Mouse (Mus musculus): ENCODE measurements around the gene Gm17190.
"Not testable (repeated sequence)": the region's sequence is repeated elsewhere in the genome, so short reads cannot be mapped to it uniquely, and the experiment has no call there.

Gene Gm17190

DNA sequence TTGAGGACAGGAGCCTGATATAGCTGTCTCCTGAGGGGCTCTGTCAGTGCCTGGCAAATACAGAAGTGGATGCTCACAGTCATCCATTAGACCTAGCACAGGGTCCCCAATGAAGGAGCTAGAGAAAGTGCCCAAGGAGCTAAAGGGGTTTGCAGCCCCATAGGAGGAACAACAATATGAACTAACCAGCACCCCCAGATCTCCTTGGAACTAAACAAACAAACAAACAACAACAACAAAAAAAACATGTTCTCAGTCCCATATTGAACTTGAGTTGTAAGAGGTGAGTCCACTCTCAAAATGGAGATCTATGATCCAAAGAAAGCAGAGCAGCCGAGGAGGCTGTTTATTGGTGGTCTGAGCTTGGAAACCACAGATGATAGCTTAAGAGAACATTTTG lies at the start of gene Gm17190:
Gene Gm17190 (plus strand): TSS at position 301 of the 400 bp plus-strand sequence.
- not testable (repeated sequence) for DNase-seq

DNA sequence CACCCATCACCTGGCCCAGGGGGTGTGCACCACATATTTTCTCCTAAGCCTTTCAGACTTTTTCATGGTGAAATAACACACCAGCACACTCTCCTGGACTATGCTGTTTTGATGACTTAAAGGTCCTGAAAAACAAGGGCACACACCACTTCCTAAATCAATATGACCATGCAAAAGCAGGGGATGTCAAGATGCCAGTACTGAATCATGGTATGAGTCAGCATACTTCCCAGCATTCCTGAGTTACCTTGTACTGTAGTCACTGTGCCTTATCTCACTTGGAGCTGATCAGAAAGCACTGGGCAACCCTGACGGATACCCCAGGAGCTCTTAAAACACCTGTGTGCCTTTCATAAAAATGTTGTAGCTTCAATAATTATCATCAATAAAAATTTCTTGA lies 42.3 kb upstream of the Gm17190 start:
- no peak for DNase-seq

DNA sequence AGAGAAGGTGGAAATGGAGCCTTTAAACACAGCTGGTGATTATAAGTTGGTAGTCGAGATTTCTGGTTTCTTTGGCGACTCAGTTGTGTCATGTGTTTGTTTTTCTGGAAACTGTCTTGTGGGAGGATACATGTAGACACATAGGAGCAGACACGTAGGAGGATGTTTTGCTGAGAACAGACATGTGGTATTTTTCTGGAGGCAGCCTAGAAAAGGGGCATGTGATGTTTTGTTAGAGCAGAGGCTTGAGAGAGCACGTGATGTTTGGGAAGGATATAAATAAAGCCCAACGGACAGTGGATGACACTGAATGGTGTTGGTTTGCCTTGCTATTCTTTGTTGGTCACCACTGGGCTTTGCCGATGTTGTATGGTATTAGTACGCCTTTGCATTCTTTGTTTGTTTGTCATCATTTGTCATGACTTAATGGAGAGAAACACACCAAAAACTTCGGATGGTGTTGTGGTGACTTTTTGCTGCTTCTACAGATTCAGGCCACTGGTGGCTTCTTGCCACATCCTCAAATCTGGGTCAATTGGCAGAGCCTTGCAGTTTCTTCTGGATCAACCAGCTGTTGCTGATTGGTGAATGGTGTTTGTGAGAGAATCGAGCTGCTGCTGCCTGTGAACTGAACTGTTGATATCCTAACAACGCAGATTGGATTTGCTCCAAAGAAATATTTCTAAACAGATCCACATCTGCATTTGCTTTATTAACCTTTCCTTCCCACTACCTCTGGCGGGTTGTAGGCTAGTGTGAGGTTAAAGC lies 41.4 kb upstream of the Gm17190 start:
- DNase-seq, result peak; percentile 51

DNA sequence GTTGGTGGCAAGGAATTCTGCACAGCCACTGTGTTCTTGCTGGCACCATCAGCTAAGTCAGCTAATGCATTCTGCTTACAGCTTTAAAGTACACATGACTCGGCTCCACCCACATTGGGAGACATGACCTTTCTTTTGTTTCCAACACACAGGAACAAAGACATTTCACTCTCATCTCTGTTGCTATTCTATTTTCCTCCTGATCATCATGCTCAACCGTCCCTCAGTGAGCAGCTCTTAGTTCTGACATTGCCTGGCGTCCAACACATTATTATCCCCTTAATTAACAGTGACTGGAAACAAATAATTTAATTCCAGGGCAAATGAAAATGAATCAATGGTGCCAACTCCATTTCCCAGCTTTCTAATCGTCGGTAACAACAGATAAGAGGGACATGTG lies 36.5 kb upstream of the Gm17190 start:
- no peak for DNase-seq

DNA sequence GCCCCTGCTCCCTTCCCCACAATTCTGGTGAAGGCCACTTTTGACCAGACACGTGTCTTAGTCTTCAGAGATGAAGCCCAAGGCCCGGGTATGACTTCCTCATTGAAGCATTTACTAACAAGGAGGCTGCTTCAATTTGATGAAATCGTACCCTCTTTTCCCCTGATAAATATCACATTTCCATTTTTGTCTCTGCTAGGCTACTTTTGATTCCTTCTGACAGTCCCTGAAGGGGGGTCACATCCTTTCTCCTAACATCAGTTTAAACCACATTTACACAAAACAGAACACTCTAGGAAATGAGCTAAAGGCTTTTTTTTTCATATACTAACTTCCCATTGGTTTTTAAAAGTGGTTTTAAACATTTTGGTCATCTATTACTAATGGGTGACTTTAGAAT lies 29.1 kb upstream of the Gm17190 start:
- DNase-seq, result no peak

DNA sequence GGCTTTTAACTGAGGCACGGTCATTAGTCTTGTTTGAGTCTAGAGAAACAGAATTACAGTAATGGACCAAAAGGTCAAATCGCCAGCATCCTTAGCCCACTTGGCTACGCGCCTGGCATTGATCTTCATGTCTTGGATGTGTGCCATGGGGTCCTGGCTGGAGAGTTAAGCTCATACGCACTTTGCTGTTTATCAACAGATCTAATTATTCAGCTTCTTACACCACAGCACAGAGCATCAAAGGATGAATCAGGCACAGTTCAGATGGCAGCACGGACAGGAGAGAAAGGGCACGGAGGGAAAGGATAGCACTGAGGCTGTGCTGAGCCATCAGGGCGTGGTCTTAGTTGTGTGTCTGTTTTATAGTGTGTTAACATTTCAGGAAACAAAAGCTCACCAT lies 8.3 kb upstream of the Gm17190 start:
- DNase-seq, result no peak

DNA sequence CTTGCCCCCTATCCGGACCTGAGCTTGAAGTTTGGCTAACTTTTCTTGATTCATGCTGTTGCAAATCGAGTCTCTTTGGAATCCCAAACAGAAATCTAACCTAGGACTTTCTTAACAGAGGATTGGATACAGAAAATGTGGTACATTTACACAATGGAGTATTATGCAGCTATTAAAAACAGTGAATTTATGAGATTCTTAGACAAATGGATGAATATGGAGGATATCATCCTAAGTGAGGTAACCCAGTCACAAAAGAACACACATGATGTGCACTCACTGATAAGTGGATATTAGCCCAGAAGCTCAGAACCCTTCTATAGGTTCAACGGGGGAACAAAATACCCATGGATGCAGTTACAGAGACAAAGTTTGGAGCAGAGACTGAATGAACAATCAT lies 578 bp upstream of the Gm17190 start, which contains the start of gene Gm20075:
Gene Gm20075 (minus strand): TSS at position 101 of the 400 bp plus-strand sequence.
- DNase-seq, result not testable (repeated sequence)

DNA sequence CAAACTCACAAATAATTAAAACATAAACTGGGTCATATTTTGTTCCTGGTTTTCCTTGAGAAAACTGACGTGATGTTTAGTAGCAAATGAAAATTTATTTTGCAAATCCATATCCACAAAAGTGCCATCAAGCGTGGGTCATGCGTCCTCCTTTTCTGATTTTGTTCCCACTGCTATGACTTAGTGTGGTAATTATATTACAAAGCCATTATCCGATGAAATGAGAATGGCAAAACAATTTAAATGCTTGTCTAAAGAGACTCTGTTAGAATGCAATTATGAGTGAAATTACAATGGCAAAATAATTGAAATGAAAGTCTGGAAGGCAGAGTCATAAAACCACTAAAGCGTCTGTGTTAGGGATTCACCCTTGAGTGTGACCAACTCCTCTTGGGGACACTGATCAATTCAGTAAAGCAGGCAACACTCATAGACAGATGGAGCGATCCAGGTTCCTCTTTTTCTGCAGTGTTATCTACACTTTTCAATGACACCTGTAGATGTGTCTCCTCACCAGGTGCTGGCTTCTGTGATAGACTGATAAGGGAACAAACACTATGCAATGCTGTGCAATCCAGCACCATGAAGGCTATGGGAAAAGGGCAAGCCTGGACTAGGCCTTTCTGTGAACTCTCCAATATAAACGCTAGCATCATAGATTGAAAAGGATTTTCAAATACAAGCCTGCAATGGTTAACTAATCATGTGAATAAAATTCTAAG lies 3.9 kb downstream of the Gm17190 start:
- no peak for DNase-seq

DNA sequence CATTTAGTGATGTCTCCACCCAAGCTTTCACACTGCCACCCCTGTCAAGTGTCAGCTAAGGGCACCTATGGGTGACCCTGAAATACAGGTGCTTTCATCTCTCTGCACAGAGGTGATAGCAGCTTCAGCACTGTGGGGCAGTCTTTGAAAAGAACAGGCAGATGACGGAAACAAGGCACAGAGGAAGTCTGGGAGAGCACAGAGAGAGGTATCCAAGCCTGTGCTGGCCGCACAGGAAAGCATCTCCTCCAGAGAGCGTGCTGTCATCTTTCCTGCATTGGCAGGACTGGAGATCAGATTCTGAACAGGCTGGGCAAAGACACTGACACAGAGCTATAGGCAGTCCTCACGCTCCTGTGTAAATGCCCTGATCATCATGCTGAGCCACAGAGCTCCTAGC lies 9.1 kb downstream of the Gm17190 start:
- no peak for DNase-seq

DNA sequence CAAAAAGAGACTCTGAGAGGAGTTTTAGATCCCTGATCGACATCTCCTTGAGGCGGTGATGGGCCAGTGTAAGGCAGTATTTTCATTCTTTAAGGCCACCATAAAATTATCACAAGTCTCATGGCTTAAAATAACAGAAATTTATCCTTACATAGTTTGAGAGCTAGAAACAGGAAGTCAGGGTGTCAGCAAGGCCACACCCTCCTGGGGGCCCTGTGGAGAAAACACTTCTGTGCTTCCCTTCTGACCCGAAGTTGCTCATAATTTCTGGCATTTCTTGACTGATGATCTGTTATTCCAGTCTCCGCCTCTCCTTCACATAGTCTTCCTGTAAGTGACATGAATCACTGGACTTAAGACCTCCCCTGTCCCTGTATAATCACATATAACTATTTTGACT lies 24.5 kb downstream of the Gm17190 start:
- no peak for DNase-seq

DNA sequence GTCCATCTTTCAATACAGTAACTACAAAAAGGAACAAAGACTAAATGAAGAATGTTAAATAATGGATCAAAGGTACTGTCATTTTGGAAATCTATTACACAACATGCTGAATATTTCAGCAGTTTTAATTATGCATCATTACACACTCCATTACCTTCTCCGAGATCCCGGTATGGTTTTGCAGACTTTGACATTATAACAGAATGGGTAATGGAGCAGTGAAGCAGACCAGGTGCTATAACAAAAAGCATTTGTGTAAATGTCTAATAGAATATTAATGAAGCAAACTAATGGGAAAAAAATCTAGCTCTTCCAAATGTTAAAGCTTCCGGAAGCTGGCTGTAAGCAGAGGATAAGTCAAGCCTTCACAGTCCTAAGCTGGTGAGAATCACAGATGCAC lies 28.9 kb downstream of the Gm17190 start:
- no peak for DNase-seq

DNA sequence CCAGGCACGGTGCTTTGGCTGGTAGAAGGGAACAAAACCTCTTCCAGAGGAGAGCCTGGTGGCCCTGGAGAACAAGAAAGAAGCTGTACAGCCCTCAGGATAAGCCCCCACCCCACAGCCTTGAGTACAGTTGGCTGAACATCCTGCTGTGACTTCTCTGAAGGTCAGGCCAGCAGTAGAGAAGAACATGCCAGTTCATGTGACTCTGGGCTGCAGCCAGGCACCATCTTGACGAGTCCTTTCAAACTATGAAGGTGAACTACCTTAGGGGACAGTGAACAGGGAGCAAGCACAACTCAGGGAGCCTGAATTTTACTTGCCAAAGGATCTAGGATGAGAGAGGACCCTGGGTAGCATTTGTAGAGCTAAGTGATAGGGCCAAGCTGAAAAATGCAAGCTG lies 30.9 kb downstream of the Gm17190 start:
- DNase-seq, result no peak

DNA sequence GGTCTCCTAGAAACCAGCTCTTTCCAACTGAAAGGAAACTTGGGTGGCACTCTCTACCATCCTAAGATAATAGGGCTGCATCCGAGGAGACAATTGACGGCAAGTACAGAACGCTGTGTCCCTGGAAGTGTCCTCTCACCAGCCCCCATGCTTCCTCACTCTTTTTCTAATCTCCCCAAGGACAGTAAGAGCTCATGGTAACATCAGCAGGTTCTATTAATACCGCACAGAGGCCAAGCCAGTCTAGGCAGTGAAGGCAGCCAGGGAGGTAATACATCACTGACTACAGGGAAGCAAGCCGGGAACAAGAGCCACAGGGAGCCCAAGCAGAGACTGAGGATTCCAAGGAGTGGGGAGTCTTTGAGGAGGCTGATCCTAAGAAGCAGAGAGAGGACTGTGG lies 43.2 kb downstream of the Gm17190 start:
- DNase-seq, result no peak

DNA sequence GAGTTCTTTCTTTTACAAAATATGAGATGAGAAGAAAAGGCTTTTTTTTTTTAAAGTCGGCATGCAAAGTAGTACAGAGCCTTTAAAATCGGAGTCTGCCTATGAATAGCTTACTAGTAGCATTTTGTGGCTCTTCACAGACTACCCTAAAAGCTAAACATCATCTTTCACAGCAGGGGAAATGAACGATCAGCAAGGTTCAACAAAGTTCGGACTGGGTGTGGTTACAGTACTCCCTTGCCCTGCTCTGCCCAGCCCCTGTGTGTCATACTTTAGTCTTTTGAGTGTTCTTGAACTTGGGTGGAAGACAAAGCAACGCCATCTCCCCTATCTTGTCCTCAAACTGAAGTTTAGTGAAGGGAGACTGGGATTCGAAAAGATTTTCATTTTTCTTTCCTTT lies 44.8 kb downstream of the Gm17190 start:
- no peak for DNase-seq

DNA sequence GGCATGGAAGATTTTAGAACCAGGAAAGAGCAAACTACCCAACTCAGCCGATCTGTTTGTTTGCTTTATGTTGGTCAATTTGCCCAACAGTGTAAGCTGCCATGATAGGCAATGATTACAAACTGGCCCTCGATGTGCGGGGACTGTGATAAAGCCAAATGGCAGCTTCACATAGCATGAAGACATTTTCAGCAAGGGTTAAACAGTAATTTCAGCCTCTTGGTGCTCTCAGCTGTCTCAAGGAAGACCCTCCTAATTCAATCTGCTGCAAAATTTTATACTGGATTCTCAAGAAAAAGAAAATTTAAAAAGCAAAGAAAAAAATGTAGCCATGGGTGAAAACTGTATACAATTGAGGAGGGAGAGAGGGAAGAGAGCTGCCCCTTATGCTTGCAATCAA lies 47.2 kb downstream of the Gm17190 start:
- DNase-seq, result no peak

DNA sequence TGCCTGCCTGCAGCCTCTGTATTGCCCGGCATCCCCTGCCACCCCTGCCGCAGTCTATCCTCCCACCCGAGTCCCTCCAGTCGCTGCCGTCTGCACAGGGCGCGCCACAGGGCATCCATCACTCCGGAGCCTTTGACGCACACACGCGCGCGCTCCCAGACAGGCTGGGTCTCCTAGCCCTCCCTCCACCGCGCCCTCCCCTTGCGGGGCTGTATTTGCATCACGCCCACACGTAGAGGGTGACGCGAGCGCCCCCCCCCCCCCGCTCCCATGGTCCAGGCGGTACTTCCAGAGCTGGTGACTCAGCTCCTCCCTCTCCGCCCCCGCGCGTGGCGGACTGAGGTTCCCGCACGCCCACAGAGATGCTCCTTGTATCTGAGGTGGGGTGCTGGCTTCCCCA lies 49.2 kb downstream of the Gm17190 start:
- DNase-seq, result peak; percentile 12

DNA sequence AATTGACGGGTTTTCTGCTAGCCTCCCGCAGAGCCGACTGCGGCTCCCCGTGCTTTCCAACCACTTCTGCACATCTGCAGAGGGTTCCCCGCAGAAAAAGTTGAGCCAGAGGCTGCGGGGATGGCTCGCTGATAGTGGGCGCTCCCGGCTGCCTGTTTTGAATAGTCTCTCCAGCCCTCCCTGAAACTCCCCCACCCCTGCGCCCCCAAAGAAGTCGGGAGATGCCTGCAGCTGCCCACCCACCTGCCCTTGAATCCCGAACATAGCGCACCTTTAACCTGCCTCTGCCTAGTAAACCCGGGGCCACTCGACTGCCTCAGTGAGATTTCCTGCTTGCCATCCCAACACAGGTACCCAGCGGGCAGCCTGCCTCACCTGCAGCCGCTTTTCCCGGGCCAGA lies 50.1 kb downstream of the Gm17190 start:
- no peak for DNase-seq

DNA sequence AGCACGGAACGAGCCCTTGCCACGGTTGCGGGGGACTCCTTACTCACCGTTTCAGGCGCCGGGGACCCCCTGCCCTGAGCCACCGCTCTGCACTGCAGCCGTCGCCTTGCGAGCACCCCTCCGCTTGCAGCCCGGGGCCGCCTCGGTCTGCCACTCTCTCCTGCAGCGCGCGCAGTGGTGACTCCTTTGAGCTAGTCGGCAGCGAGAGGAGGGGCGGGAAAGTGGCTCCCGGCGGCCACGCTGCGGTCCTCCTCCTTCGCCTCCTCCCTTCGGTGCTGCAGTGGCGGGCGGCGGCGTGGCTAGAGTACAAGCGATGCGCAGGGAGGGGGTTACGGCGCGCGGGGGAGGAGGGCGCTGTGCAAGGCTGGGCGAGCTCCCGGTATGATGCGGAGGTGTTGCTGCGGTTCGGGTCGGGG lies 50.6 kb downstream of the Gm17190 start, which contains the start of gene Sv2c:
Gene Sv2c (minus strand): TSS at position 177 of the 416 bp plus-strand sequence.
- DNase-seq, result peak; percentile 45

Data from lung, postnatal 10 days (tissue).